Mouse (Mus musculus) adrenal gland, postnatal 4 days (tissue): ENCODE results near the gene Il10rb. TPM values are rescaled to one million over a fixed set of nuclear protein-coding genes. Genes with fewer than 3 reads are reported as not detected.

ENCODE experiments used
- total RNA-seq, 2 experiments: library from RNA; stranded (reverse); gene quantifications; 2 replicates each; pipeline ENCODE4 v1.2.3; 2021

The Il10rb gene
- total RNA-seq, 2 experiments from 2014 or later = 115 to 126 TPM

Other genes starting within 250 kb of the Il10rb start
- gene Olig2, start 180.7 kb upstream of the Il10rb start, total RNA-seq = under 1 TPM in 1 of 2 experiments, not detected in 1; 0.11 TPM
- under 1 TPM in 1 of 2 experiments, not detected in 1; 0.65 TPM for gene Olig1, start 136.4 kb upstream of the Il10rb start, total RNA-seq
- 10 to 100 TPM; 68.7 to 72.6 TPM for gene Ifnar2, start 33.4 kb upstream of the Il10rb start, total RNA-seq
- under 1 TPM in 1 of 2 experiments, not detected in 1; 0.59 TPM for gene Gm21970, start 14.4 kb upstream of the Il10rb start, total RNA-seq
- gene Ifnar1, start 79.1 kb downstream of the Il10rb start, total RNA-seq = 10 to 100 TPM; 87.7 to 92.9 TPM
- 10 to 100 TPM; 38.5 to 40.9 TPM for gene Ifngr2, start 140.9 kb downstream of the Il10rb start, total RNA-seq
- 10 to 100 TPM; 29.2 to 29.8 TPM for gene Tmem50b, start 191.6 kb downstream of the Il10rb start, total RNA-seq
- 1 to 10 TPM; 5.6 to 8.7 TPM for gene Dnajc28, start 212.9 kb downstream of the Il10rb start, total RNA-seq
- gene Gart, start 240.8 kb downstream of the Il10rb start, total RNA-seq = 100 to 1,000 TPM; 117 to 118 TPM
- 100 to 1,000 TPM; 265 to 299 TPM for gene Son, start 241.3 kb downstream of the Il10rb start, total RNA-seq